Mouse (Mus musculus) embryonic fibroblast, embryonic 13.5 days (primary cell): ENCODE measurements around the gene Pik3cb.

ENCODE experiments used
- CTCF ChIP-seq: IDR thresholded peaks from 2 replicates; pipeline ENCODE4 v1.5.1; 2011; ENCODE audit warnings: mild to moderate bottlenecking, control low read depth, low read length, moderate library complexity, borderline replicate concordance; ENCODE audit not compliant: insufficient read depth
- POLR2A ChIP-seq: IDR thresholded peaks from 2 replicates; pipeline ENCODE4 v1.6.1; 2011; ENCODE audit warnings: low read depth, mild to moderate bottlenecking, control low read depth, low read length, moderate library complexity

DNA sequence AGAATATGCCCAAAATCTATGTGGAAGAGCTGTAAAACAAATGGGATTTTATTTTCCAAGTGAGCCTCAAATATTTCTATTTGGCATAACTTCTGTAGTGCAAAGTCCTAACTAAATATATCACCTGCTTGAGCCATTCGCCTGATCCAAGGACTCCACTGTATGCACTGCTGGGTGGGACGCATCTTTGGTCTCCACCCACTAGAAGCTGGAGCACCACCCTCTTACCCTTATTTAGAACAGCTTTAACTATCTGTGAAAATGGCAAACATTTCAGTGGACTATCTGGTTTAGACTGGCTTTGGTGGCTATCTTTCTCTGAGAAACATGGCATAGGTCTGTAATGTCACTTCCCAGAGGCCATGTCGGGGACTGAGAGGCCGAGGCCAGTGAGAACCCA, 97.8 kb downstream of the Pik3cb start:
- TF ChIP-seq CTCF (no peak), POLR2A (no peak)
